Mouse (Mus musculus) midbrain, embryonic 16.5 days (tissue): ENCODE measurements at regions not wholly inside any gene's neighbourhood (a gene's known extent, or its start where the extent isn't known, plus 50 kb on each side); places are given as distances from the start of the nearest gene placed in this dataset.
A peak's percentile ranks its signal among the peaks of the same experiment; 100 is the strongest.

Experiments
- ATAC-seq: fragments of 200-750 bp; cut with Nextera tagmentation; 2 replicates; pipeline ENCODE4 v1.8.0; 2017; ENCODE audit warnings: moderate TSS enrichment
- H3K27ac ChIP-seq: fragments of 300-500 bp; sonication (generic); 2 replicates; pipeline ENCODE4 v1.5.1; 2014; ENCODE audit warnings: mild to moderate bottlenecking, low read length, mixed read lengths
- H3K27me3 ChIP-seq: fragments of 300-500 bp; sonication (generic); 2 replicates; pipeline ENCODE4 v1.6.1; 2014; ENCODE audit warnings: low read depth, low read length, mixed read lengths; ENCODE audit not compliant: control insufficient read depth, insufficient read depth
- H3K36me3 ChIP-seq: fragments of 300-500 bp; sonication (generic); 2 replicates; pipeline ENCODE4 v1.6.1; 2014; ENCODE audit warnings: mild to moderate bottlenecking, low read length, moderate library complexity, mixed read lengths; ENCODE audit not compliant: control insufficient read depth, insufficient read depth
- H3K4me1 ChIP-seq: fragments of 300-500 bp; sonication (generic); 2 replicates; pipeline ENCODE4 v1.6.1; 2014; ENCODE audit warnings: mild to moderate bottlenecking, low read length, mixed read lengths; ENCODE audit not compliant: control insufficient read depth, insufficient read depth
- H3K4me2 ChIP-seq: fragments of 300-500 bp; sonication (generic); 2 replicates; pipeline ENCODE4 v1.6.1; 2014; ENCODE audit warnings: mild to moderate bottlenecking, low read length, mixed read lengths
- H3K4me3 ChIP-seq: fragments of 300-500 bp; sonication (generic); 2 replicates; pipeline ENCODE4 v1.5.1; 2014; ENCODE audit warnings: low read depth, mild to moderate bottlenecking, low read length, moderate library complexity, mixed read lengths
- H3K9ac ChIP-seq: fragments of 300-500 bp; sonication (generic); 2 replicates; pipeline ENCODE4 v1.6.1; 2014; ENCODE audit warnings: low read depth, low read length, mixed read lengths
- H3K9me3 ChIP-seq: fragments of 300-500 bp; sonication (generic); replicated peaks from 2 replicates; pipeline ENCODE4 v1.6.1; 2014; ENCODE audit warnings: mild to moderate bottlenecking, low read length, mixed read lengths; ENCODE audit not compliant: control insufficient read depth, poor library complexity, severe bottlenecking
- WGBS: fragments of 180-500 bp; shearing (Covaris S2); extraction: QIAGEN DNeasy Blood & Tissue Kit; methylation state at CpG from one replicate; pipeline ENCODE4 v1.1.7; 2014; 5-methylcytosine and 5-hydroxymethylcytosine counted together

DNA sequence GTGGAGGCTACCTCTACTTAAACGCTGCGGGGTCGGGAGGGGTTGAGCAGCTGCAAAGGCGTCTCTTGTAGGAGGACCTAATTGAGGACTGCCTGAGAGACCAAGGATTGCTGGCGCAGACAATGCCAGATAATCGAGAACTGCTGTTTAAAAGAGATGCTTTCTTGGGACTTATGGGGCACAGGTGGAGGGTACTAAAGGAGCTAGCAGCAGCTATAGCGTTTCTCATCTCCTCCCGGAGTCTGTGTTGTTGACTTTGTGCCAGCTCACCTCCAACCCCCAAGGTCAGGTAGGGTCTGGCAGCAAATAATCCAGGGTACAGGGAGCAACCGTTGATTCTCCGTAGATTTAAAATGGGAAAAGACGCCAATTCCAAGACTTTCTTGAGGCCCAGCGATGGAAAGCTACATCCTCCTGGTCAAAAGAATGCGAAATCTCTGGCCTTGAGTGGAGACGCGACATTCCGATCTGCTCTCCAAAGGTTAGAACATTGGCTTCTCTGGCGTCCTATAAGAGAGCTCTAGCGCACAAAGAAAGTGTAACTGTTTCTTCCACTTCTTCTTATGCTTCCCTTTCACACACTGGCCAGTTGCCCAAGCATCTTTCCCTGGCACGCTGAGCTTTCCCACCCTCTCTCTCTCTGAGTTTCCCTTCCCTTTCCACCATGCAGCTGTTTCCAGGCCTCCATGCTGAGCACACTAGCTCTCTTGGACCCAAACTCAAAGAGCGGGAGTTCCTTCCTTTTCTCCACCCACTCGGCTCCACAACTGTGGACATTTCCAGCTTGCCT lies 295.3 kb upstream of the Atp2b1 start:
- no peaks in the 10 kb centered on the region for H3K4me1 ChIP-seq
- H3K9ac ChIP-seq = no peak overlapping the region
- no peak overlapping the region for H3K4me3 ChIP-seq
- H3K36me3 ChIP-seq = no peaks in the 10 kb centered on the region
- H3K27ac ChIP-seq = no peak overlapping the region
- H3K9me3 ChIP-seq = no peaks in the 10 kb centered on the region
- WGBS = 94% methylated on average over 21 of the region's 21 CpGs
- no peak for ATAC-seq
- no peaks in the 10 kb centered on the region for H3K27me3 ChIP-seq
- no peak overlapping the region for H3K4me2 ChIP-seq

GRCm38 (mm10) chr10:98624103-98624502 lies 290.1 kb upstream of the Atp2b1 start:
- H3K27ac ChIP-seq = no peak overlapping the region
- 83% methylated on average over 1 of the region's 1 CpGs for WGBS
- ATAC-seq = no peak
- H3K4me2 ChIP-seq = no peak overlapping the region
- H3K9me3 ChIP-seq = no peaks in the 10 kb centered on the region
- H3K27me3 ChIP-seq = no peaks in the 10 kb centered on the region
- no peaks in the 10 kb centered on the region for H3K4me1 ChIP-seq
- H3K36me3 ChIP-seq = no peaks in the 10 kb centered on the region
- no peak overlapping the region for H3K9ac ChIP-seq
- H3K4me3 ChIP-seq = no peak overlapping the region

GRCm38 (mm10) chr10:98624681-98625321 lies 289.4 kb upstream of the Atp2b1 start:
- Histone ChIP-seq H3K27me3 (no peaks in the 10 kb centered on the region), H3K9ac (no peak overlapping the region)
- no peak for ATAC-seq

GRCm38 (mm10) chr10:98628191-98628590 lies 286.0 kb upstream of the Atp2b1 start:
- no peak for ATAC-seq
- H3K27ac ChIP-seq = no peak overlapping the region
- no peak overlapping the region for H3K4me3 ChIP-seq
- no peaks in the 10 kb centered on the region for H3K4me1 ChIP-seq
- no peaks in the 10 kb centered on the region for H3K36me3 ChIP-seq
- H3K9ac ChIP-seq = no peak overlapping the region
- no peak overlapping the region for H3K4me2 ChIP-seq
- WGBS = 97% methylated on average over 1 of the region's 1 CpGs
- H3K27me3 ChIP-seq = no peaks in the 10 kb centered on the region
- H3K9me3 ChIP-seq = no peaks in the 10 kb centered on the region

More at GRCm38 (mm10) chr10:98624681-98625321, 289.4 kb upstream of the Atp2b1 start:
- Histone ChIP-seq H3K4me3 (no peak overlapping the region), H3K4me2 (no peak overlapping the region), H3K36me3 (no peaks in the 10 kb centered on the region), H3K9me3 (no peaks in the 10 kb centered on the region), H3K27ac (no peak overlapping the region), H3K4me1 (no peaks in the 10 kb centered on the region)
- WGBS = 65% methylated on average over 12 of the region's 12 CpGs

DNA sequence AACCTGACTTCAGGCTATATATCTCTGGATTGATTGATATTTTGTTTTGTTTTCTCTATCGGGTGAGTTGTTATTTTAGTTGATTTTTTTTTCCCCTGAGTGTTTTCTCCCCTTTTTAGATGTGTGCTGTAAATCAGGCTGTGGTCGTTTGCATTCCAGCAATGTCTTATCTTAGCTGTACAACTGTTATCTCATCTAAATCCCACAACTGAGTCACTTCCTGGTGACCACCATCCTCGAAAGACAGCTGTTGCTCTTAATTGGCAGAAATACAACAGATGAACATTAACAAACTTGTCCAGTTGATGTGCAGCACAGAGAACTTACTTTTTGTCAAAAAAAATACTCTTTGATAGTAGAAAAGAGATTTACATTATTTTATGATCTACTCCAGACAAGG lies 285.0 kb upstream of the Atp2b1 start:
- Histone ChIP-seq H3K4me3 (no peak overlapping the region), H3K9me3 (no peaks in the 10 kb centered on the region), H3K9ac (no peak overlapping the region), H3K27me3 (no peaks in the 10 kb centered on the region), H3K36me3 (no peaks in the 10 kb centered on the region), H3K27ac (no peak overlapping the region), H3K4me2 (no peak overlapping the region), H3K4me1 (no peaks in the 10 kb centered on the region)
- WGBS = 71% methylated on average over 3 of the region's 3 CpGs
- no peak for ATAC-seq

- no peak for ATAC-seq
- no peaks in the 10 kb centered on the region for H3K4me1 ChIP-seq
- 87% methylated on average over 14 of the region's 14 CpGs for WGBS
- H3K9ac ChIP-seq = no peak overlapping the region
- H3K27me3 ChIP-seq = no peaks in the 10 kb centered on the region
- H3K4me3 ChIP-seq = no peak overlapping the region
- H3K36me3 ChIP-seq = no peaks in the 10 kb centered on the region
- H3K4me2 ChIP-seq = no peak overlapping the region
- H3K27ac ChIP-seq = no peak overlapping the region
- no peaks in the 10 kb centered on the region for H3K9me3 ChIP-seq
Measured at GRCm38 (mm10) chr10:98637759-98638611, 276.2 kb upstream of the Atp2b1 start.

GRCm38 (mm10) chr10:98645681-98646122 lies 268.5 kb upstream of the Atp2b1 start:
- Histone ChIP-seq H3K27ac (peak overlapping the region; percentile 50; the same call in 1 of the 2 replicates), H3K9me3 (no peaks in the 10 kb centered on the region), H3K36me3 (no peaks in the 10 kb centered on the region), H3K4me3 (no peak overlapping the region), H3K4me2 (no peak overlapping the region), H3K27me3 (no peaks in the 10 kb centered on the region), H3K9ac (no peak overlapping the region), H3K4me1 (no peaks in the 10 kb centered on the region)
- 88% methylated on average over 10 of the region's 10 CpGs for WGBS
- peak; percentile 69 for ATAC-seq

- no peak overlapping the region for H3K4me3 ChIP-seq
- H3K36me3 ChIP-seq = no peaks in the 10 kb centered on the region
- H3K4me2 ChIP-seq = no peak overlapping the region
- H3K27me3 ChIP-seq = no peaks in the 10 kb centered on the region
- no peaks in the 10 kb centered on the region for H3K4me1 ChIP-seq
- no peak overlapping the region for H3K9ac ChIP-seq
- ATAC-seq = peak; percentile 80
- H3K27ac ChIP-seq = peak overlapping the region; percentile 17; the same call in 1 of the 2 replicates
- 51% methylated on average over 8 of the region's 8 CpGs for WGBS
- H3K9me3 ChIP-seq = no peaks in the 10 kb centered on the region
Measured at GRCm38 (mm10) chr10:98646311-98646999, 267.8 kb upstream of the Atp2b1 start.
